ENCODE assay signal across 9 mouse cellular contexts in genomic region chr10:80963031-80963975, GRCm38 (mm10). TPM values are rescaled to one million over a fixed set of nuclear protein-coding genes. Genes with fewer than 3 reads are reported as not detected.
DNase-seq lines count a peak whose midpoint lies in the region; ATAC-seq and TF ChIP-seq lines count a peak whose summit lies in the region.
"Had no signal": no experiment of that assay in that cellular context is flagged by ENCODE, and none has a peak within 500 bp of the region (broad histone marks: within the 10 kb centered on the region; RNA-seq: fewer than 3 reads in every experiment).

No protein-coding gene starts in this region.

- intact Hi-C loops in heart, postnatal 25 days (cut with DNase I): no loop called here

- H3K4me1 ChIP-seq in intestine, embryonic 14.5 days (replicated peaks; ENCODE audit: control insufficient read depth, insufficient read depth, low read length): peaks cover 47% of the 10 kb centered on the region
- peaks cover 57% of the 10 kb centered on the region for H3K4me1 ChIP-seq in lung, embryonic 14.5 days (ENCODE audit: insufficient read depth)

- peak; percentile 59 to 63 for DNase-seq in heart, adult 18-20 months
- no peak for DNase-seq in heart, postnatal 25 days (ENCODE audit: low spot score)
- peak; percentile 73 for DNase-seq in adrenal gland, adult 8-10 months
- DNase-seq in intestine, embryonic 14.5 days (ENCODE audit: low spot score): no peak
- DNase-seq in lung, embryonic 14.5 days: peak; percentile 83
- no peak for DNase-seq in embryo, embryonic 9.5 days (ENCODE audit: extremely low spot score)
- no peak for DNase-seq in right cerebral cortex, postnatal 4 days
- DNase-seq: cerebellum, adult 11 months had no signal

- H3K36me3 ChIP-seq in intestine, embryonic 14.5 days (ENCODE audit: control insufficient read depth, insufficient read depth, low read length): no peaks in the 10 kb centered on the region
- no peaks in the 10 kb centered on the region for H3K36me3 ChIP-seq in lung, embryonic 14.5 days (ENCODE audit: insufficient read depth)

- WGBS in intestine, embryonic 14.5 days: 51% methylated on average over 12 of the region's 12 CpGs
- 17% methylated on average over 12 of the region's 12 CpGs for whole genome bisulfite sequencing in lung, embryonic 14.5 days

- no peak overlapping the region for H3K4me2 ChIP-seq in intestine, embryonic 14.5 days (ENCODE audit: low read length)
- H3K4me2 ChIP-seq in lung, embryonic 14.5 days: peak overlapping the region; percentile 28; the same call in 1 of the 2 replicates

- H3K4me3 ChIP-seq in intestine, embryonic 14.5 days (ENCODE audit: low read depth, low read length): no peak overlapping the region
- no peak overlapping the region for H3K4me3 ChIP-seq in lung, embryonic 14.5 days (ENCODE audit: low read depth, low read length)

- H3K27me3 ChIP-seq in intestine, embryonic 14.5 days (replicated peaks; ENCODE audit: control insufficient read depth, insufficient read depth, low read length): no peaks in the 10 kb centered on the region
- H3K27me3 ChIP-seq in lung, embryonic 14.5 days (ENCODE audit: insufficient read depth, low read length): no peaks in the 10 kb centered on the region

- no peak overlapping the region; the same call in 1 of the 2 replicates for H3K9ac ChIP-seq in intestine, embryonic 14.5 days (ENCODE audit: low read length)
- peak overlapping the region; percentile 4; the same call in 1 of the 2 replicates for H3K9ac ChIP-seq in lung, embryonic 14.5 days

- no peaks in the 10 kb centered on the region for H3K9me3 ChIP-seq in intestine, embryonic 14.5 days (ENCODE audit: control insufficient read depth, low read length)
- H3K9me3 ChIP-seq in lung, embryonic 14.5 days (ENCODE audit: low read depth, low read length): no peaks in the 10 kb centered on the region

- H3K27ac ChIP-seq in intestine, embryonic 14.5 days (ENCODE audit: low read depth): 0 out of 2 replicates have a peak overlapping the region, but pooled peaks have one; percentile 77
- H3K27ac ChIP-seq in lung, embryonic 14.5 days (ENCODE audit: low read depth): peak overlapping the region; percentile 95

- TF ChIP-seq CTCF in lung, embryonic 14.5 days (IDR thresholded peaks at IDR 0.05; ENCODE audit: low read depth): no peak; the same call in 1 of the 2 replicates

- ATAC-seq in intestine, embryonic 14.5 days (replicated peaks; ENCODE audit: low FRiP score, low TSS enrichment, low read depth): no peak
- peak; percentile 45 for ATAC-seq in lung, embryonic 14.5 days (ENCODE audit: insufficient read depth)
- ATAC-seq in CD4-positive, CD25-positive, alpha-beta regulatory T cell, adult 4 months: no peak

RNA-seq across cellular contexts. Expression of gene Gadd45b, which starts 33.4 kb away (rescaled TPM):
- 10 to 100 TPM; 14.9 to 19.0 TPM for total RNA-seq in heart, adult 18-20 months (2021)
- 10 to 100 TPM in 1 of 2 experiments, 1 to 10 TPM in 1; 8.2 to 14.1 TPM for total RNA-seq in heart, postnatal 25 days (2021)
- total RNA-seq in adrenal gland, adult 8-10 months (2022): 100 to 1,000 TPM in 1 of 4 experiments, 10 to 100 TPM in 3; 17.5 to 112 (median 73.6) TPM
- 18.2 and 21.2 TPM in 2 replicates for polyA plus RNA-seq in intestine, embryonic 14.5 days (2014; fragmentation: Nextera tagmentation; extraction: Ambion mirVana)
- 18.3 and 24.6 TPM in 2 replicates for polyA plus RNA-seq in lung, embryonic 14.5 days (2014; fragmentation: Nextera tagmentation; extraction: Ambion mirVana)
- 10 to 100 TPM; 25.3 to 38.9 TPM for polyA plus RNA-seq in CD4-positive, CD25-positive, alpha-beta regulatory T cell, adult 4 months (2017; shearing (Covaris generic))

RNA-seq across cellular contexts. Expression of gene Lmnb2, which starts 45.3 kb away (rescaled TPM):
- total RNA-seq in heart, adult 18-20 months (2021): 1 to 10 TPM; 4.7 to 5.8 TPM
- 1 to 10 TPM; 4.6 to 5.6 TPM for total RNA-seq in heart, postnatal 25 days (2021)
- total RNA-seq in adrenal gland, adult 8-10 months (2022): 10 to 100 TPM; 10.0 to 17.2 (median 15.2) TPM
- 15.5 and 18.3 TPM in 2 replicates for polyA plus RNA-seq in intestine, embryonic 14.5 days (2014; fragmentation: Nextera tagmentation; extraction: Ambion mirVana)
- 22.9 and 24.4 TPM in 2 replicates for polyA plus RNA-seq in lung, embryonic 14.5 days (2014; fragmentation: Nextera tagmentation; extraction: Ambion mirVana)
- 1 to 10 TPM; 3.3 to 4.7 TPM for polyA plus RNA-seq in CD4-positive, CD25-positive, alpha-beta regulatory T cell, adult 4 months (2017; shearing (Covaris generic))

RNA-seq across cellular contexts. Expression of gene Gng7, which starts 51.4 kb away (rescaled TPM):
- total RNA-seq in heart, adult 18-20 months (2021): 1 to 10 TPM in 1 of 2 experiments, under 1 TPM in 1; 0.82 to 1.3 TPM
- total RNA-seq in heart, postnatal 25 days (2021): under 1 TPM; 0.13 to 0.34 TPM
- 10 to 100 TPM in 2 of 4 experiments, 1 to 10 TPM in 2; 9.4 to 16.6 (median 12.9) TPM for total RNA-seq in adrenal gland, adult 8-10 months (2022)
- 4.7 and 4.8 TPM in 2 replicates for polyA plus RNA-seq in intestine, embryonic 14.5 days (2014; fragmentation: Nextera tagmentation; extraction: Ambion mirVana)
- 4.5 and 5.7 TPM in 2 replicates for polyA plus RNA-seq in lung, embryonic 14.5 days (2014; fragmentation: Nextera tagmentation; extraction: Ambion mirVana)
- under 1 TPM in 1 of 2 experiments, not detected in 1; 0.54 TPM for polyA plus RNA-seq in CD4-positive, CD25-positive, alpha-beta regulatory T cell, adult 4 months (2017; shearing (Covaris generic))

Comparison
In these comparisons a context has a peak if more than half of its experiments do, and no peak if none do; other contexts are left out.
1. DNase-seq: peak in heart, adult 18-20 months (2 of 2), adrenal gland, adult 8-10 months (single experiment) and lung, embryonic 14.5 days (single experiment); none in heart, postnatal 25 days (single experiment), intestine, embryonic 14.5 days (single experiment), embryo, embryonic 9.5 days (single experiment) and right cerebral cortex, postnatal 4 days (single experiment).
2. RNA of gene Gng7, which starts 51.4 kb away (total RNA-seq): 9.4 to 16.6 TPM in adrenal gland, adult 8-10 months; 0.82 to 1.3 TPM in heart, adult 18-20 months and 0.13 to 0.34 TPM in heart, postnatal 25 days; every median in the first group is over 4 times any median in the second.